In genomic region chr2:160667259-160667658, GRCm38 (mm10) we compare ENCODE assay signal across 19 mouse cellular contexts. TPM values are rescaled to one million over a fixed set of nuclear protein-coding genes. Genes with fewer than 3 reads are reported as not detected.
DNase-seq lines count a peak whose midpoint lies in the region; ATAC-seq lines count a peak whose summit lies in the region.
"Had no signal": no experiment of that assay in that cellular context is flagged by ENCODE, and none has a peak within 500 bp of the region (broad histone marks: within the 10 kb centered on the region; RNA-seq: fewer than 3 reads in every experiment).

No protein-coding gene starts in this region.

- H3K27me3 ChIP-seq in splenic B cell, adult 2 months (ENCODE audit: control insufficient read depth, insufficient read depth, low read length, poor library complexity, severe bottlenecking), result no peaks in the 10 kb centered on the region
- H3K27me3 ChIP-seq: limb, embryonic 13.5 days; midbrain, embryonic 13.5 days had no signal

- peak; percentile 81 to 90 for ATAC-seq in hematopoietic stem cell, adult 5-6 weeks (replicated peaks in 1 of 2; ENCODE audit: insufficient read depth in 1 of 2, low FRiP score in 2 of 2, low TSS enrichment in 1 of 2, low read depth in 1 of 2, poor library complexity in 2 of 2, severe bottlenecking in 2 of 2)
- peak; percentile 99 for ATAC-seq in megakaryocyte, adult 5-6 weeks (ENCODE audit: poor library complexity, severe bottlenecking)
- ATAC-seq: hindbrain, embryonic 16.5 days; intestine, postnatal 0 days; lung, postnatal 0 days; midbrain, embryonic 13.5 days had no signal

- no peaks in the 10 kb centered on the region for H3K36me3 ChIP-seq in splenic B cell, adult 2 months (ENCODE audit: control insufficient read depth, insufficient read depth, low read length, poor library complexity, severe bottlenecking)

- peak; percentile 33 for DNase-seq in lung, postnatal 36 days
- no peak for DNase-seq in lung, postnatal 14 days
- DNase-seq in splenic B cell, adult 2 months (ENCODE audit: low read depth, low spot score), result peak; percentile 45
- no peak for DNase-seq in adrenal gland, postnatal 25 days
- no peak for DNase-seq in right cerebral cortex, postnatal 25 days
- no peak for DNase-seq in kidney, postnatal 4 days
- DNase-seq: adrenal gland, adult 8-10 months; cerebellum, adult 8-10 months; gastrocnemius, postnatal 10 days; kidney, postnatal 10 days; layer of hippocampus, adult 9-11 months; thymus, postnatal 25 days had no signal

RNA-seq across cellular contexts. Expression of gene Top1, which starts 21.6 kb away (rescaled TPM):
- 180 and 188 TPM in 2 replicates for total RNA-seq in hematopoietic stem cell, adult 5-6 weeks (2017)
- 70.9 and 75.9 TPM in 2 replicates for total RNA-seq in megakaryocyte, adult 5-6 weeks (2015)
- 99.2 and 125 TPM in 2 replicates for total RNA-seq in megakaryocyte, adult 5-6 weeks (2017)
- 89.8 and 97.7 TPM in 2 replicates for total RNA-seq in adrenal gland, postnatal 25 days (2021)

Comparison
In these comparisons a context has a peak if more than half of its experiments do, and no peak if none do; other contexts are left out.
1. DNase-seq: peak in lung, postnatal 36 days (single experiment) and splenic B cell, adult 2 months (single experiment); none in lung, postnatal 14 days (single experiment), adrenal gland, postnatal 25 days (single experiment), right cerebral cortex, postnatal 25 days (single experiment) and kidney, postnatal 4 days (0 of 2).